In genomic region chr10:69020811-69021743, GRCm38 (mm10) we compare ENCODE assay signal across 13 mouse cellular contexts.
DNase-seq lines count a peak whose midpoint lies in the region; ATAC-seq lines count a peak whose summit lies in the region.
"Had no signal": no experiment of that assay in that cellular context is flagged by ENCODE, and none has a peak within 500 bp of the region (broad histone marks: within the 10 kb centered on the region; RNA-seq: fewer than 3 reads in every experiment).

No protein-coding gene starts in this region.

- no peak overlapping the region; the same call in 1 of the 2 replicates for H3K4me2 ChIP-seq in midbrain, embryonic 12.5 days (replicated peaks)
- no peak overlapping the region for H3K4me2 ChIP-seq in midbrain, embryonic 11.5 days
- peak overlapping the region; percentile 23 for H3K4me2 ChIP-seq in hindbrain, embryonic 12.5 days (replicated peaks)
- H3K4me2 ChIP-seq in neural tube, embryonic 13.5 days: peak overlapping the region; percentile 41
- H3K4me2 ChIP-seq: embryonic facial prominence, embryonic 15.5 days; limb, embryonic 12.5 days had no signal

- no peak overlapping the region for H3K4me3 ChIP-seq in midbrain, embryonic 12.5 days
- no peak overlapping the region for H3K4me3 ChIP-seq in midbrain, embryonic 11.5 days (ENCODE audit: low read depth, low read length)
- H3K4me3 ChIP-seq in hindbrain, embryonic 12.5 days: no peak overlapping the region
- peak overlapping the region; percentile 3; the same call in 1 of the 2 replicates for H3K4me3 ChIP-seq in neural tube, embryonic 13.5 days
- H3K4me3 ChIP-seq: embryonic facial prominence, embryonic 15.5 days; limb, embryonic 12.5 days had no signal

- no peaks in the 10 kb centered on the region for H3K9me3 ChIP-seq in midbrain, embryonic 12.5 days
- H3K9me3 ChIP-seq in midbrain, embryonic 11.5 days (ENCODE audit: control insufficient read depth, low read length): no peaks in the 10 kb centered on the region
- no peaks in the 10 kb centered on the region for H3K9me3 ChIP-seq in hindbrain, embryonic 12.5 days (replicated peaks)
- H3K9me3 ChIP-seq in neural tube, embryonic 13.5 days: no peaks in the 10 kb centered on the region
- H3K9me3 ChIP-seq: embryonic facial prominence, embryonic 15.5 days; limb, embryonic 12.5 days had no signal

- H3K27ac ChIP-seq in midbrain, embryonic 12.5 days (replicated peaks): 0 out of 2 replicates have a peak overlapping the region, but pooled peaks have one; percentile 46
- H3K27ac ChIP-seq in midbrain, embryonic 11.5 days (ENCODE audit: low read depth, low read length): no peak overlapping the region
- H3K27ac ChIP-seq in hindbrain, embryonic 12.5 days: peak overlapping the region; percentile 49; the same call in 1 of the 2 replicates
- H3K27ac ChIP-seq in neural tube, embryonic 13.5 days (replicated peaks): peak overlapping the region; percentile 84
- H3K27ac ChIP-seq: embryonic facial prominence, embryonic 15.5 days; limb, embryonic 12.5 days had no signal

- WGBS in midbrain, embryonic 12.5 days: 77% methylated on average over 30 of the region's 30 CpGs
- 88% methylated on average over 30 of the region's 30 CpGs for WGBS in midbrain, embryonic 11.5 days
- 71% methylated on average over 30 of the region's 30 CpGs for WGBS in hindbrain, embryonic 12.5 days
- 52% methylated on average over 30 of the region's 30 CpGs for WGBS in neural tube, embryonic 13.5 days

- no peaks in the 10 kb centered on the region for H3K27me3 ChIP-seq in midbrain, embryonic 12.5 days
- H3K27me3 ChIP-seq in midbrain, embryonic 11.5 days (ENCODE audit: control insufficient read depth, insufficient read depth, low read length): no peaks in the 10 kb centered on the region
- no peaks in the 10 kb centered on the region for H3K27me3 ChIP-seq in hindbrain, embryonic 12.5 days
- no peaks in the 10 kb centered on the region for H3K27me3 ChIP-seq in neural tube, embryonic 13.5 days
- H3K27me3 ChIP-seq: embryonic facial prominence, embryonic 15.5 days; limb, embryonic 12.5 days had no signal

- H3K36me3 ChIP-seq in midbrain, embryonic 12.5 days: no peaks in the 10 kb centered on the region
- no peaks in the 10 kb centered on the region for H3K36me3 ChIP-seq in midbrain, embryonic 11.5 days (ENCODE audit: control insufficient read depth, insufficient read depth, low read length)
- H3K36me3 ChIP-seq in hindbrain, embryonic 12.5 days: no peaks in the 10 kb centered on the region
- H3K36me3 ChIP-seq in neural tube, embryonic 13.5 days: no peaks in the 10 kb centered on the region
- H3K36me3 ChIP-seq: embryonic facial prominence, embryonic 15.5 days; limb, embryonic 12.5 days had no signal

- no peaks in the 10 kb centered on the region for H3K4me1 ChIP-seq in midbrain, embryonic 12.5 days
- H3K4me1 ChIP-seq in midbrain, embryonic 11.5 days (ENCODE audit: control insufficient read depth, insufficient read depth, low read length): no peaks in the 10 kb centered on the region
- no peaks in the 10 kb centered on the region for H3K4me1 ChIP-seq in hindbrain, embryonic 12.5 days
- peaks cover 20% of the 10 kb centered on the region for H3K4me1 ChIP-seq in neural tube, embryonic 13.5 days (replicated peaks)
- H3K4me1 ChIP-seq: embryonic facial prominence, embryonic 15.5 days had no signal

- no peak overlapping the region for H3K9ac ChIP-seq in midbrain, embryonic 12.5 days (replicated peaks)
- no peak overlapping the region for H3K9ac ChIP-seq in midbrain, embryonic 11.5 days (ENCODE audit: low read length)
- no peak overlapping the region for H3K9ac ChIP-seq in hindbrain, embryonic 12.5 days
- no peak overlapping the region for H3K9ac ChIP-seq in neural tube, embryonic 13.5 days
- H3K9ac ChIP-seq: embryonic facial prominence, embryonic 15.5 days; limb, embryonic 12.5 days had no signal

- ATAC-seq in midbrain, embryonic 12.5 days (ENCODE audit: low FRiP score, low read depth): 0 out of 2 replicates have a peak, but pooled peaks have one; percentile 27
- no peak for ATAC-seq in midbrain, embryonic 11.5 days (ENCODE audit: low FRiP score)
- ATAC-seq in hindbrain, embryonic 12.5 days (ENCODE audit: low FRiP score): peak; percentile 78
- peak; percentile 91 for ATAC-seq in neural tube, embryonic 13.5 days (ENCODE audit: low read depth)
- no peak for ATAC-seq in monocyte, adult 5-6 weeks (replicated peaks; ENCODE audit: insufficient number of reproducible peaks, low FRiP score, low TSS enrichment, poor library complexity, severe bottlenecking)

- DNase-seq in embryo, embryonic 11 days: peak; percentile 14
- DNase-seq in embryo, embryonic 9.5 days (ENCODE audit: extremely low spot score): no peak
- no peak for DNase-seq in midbrain, embryonic 11.5 days (ENCODE audit: low spot score, missing footprints)
- no peak for DNase-seq in kidney, postnatal 10 days
- DNase-seq: adrenal gland, adult 2 months; lung, adult 2 months; thymus, postnatal 4 days had no signal

Comparison
In these comparisons a context has a peak if more than half of its experiments do, and no peak if none do; other contexts are left out.
1. ATAC-seq: peak in midbrain, embryonic 12.5 days (single experiment), hindbrain, embryonic 12.5 days (single experiment) and neural tube, embryonic 13.5 days (single experiment); none in midbrain, embryonic 11.5 days (single experiment) and monocyte, adult 5-6 weeks (single experiment).
2. H3K4me2 ChIP-seq: peak in hindbrain, embryonic 12.5 days (single experiment) and neural tube, embryonic 13.5 days (single experiment); none in midbrain, embryonic 12.5 days (single experiment) and midbrain, embryonic 11.5 days (single experiment).